ENCODE assay signal across 21 mouse cellular contexts in genomic region chr3:133211324-133211723, GRCm38 (mm10). TPM values are rescaled to one million over a fixed set of nuclear protein-coding genes. Genes with fewer than 3 reads are reported as not detected.
"Had no signal": no experiment of that assay in that cellular context is flagged by ENCODE, and none has a peak within 500 bp of the region (broad histone marks: within the 10 kb centered on the region; RNA-seq: fewer than 3 reads in every experiment).

No protein-coding gene starts in this region.

- H3K9ac ChIP-seq: limb, embryonic 13.5 days; liver, embryonic 14.5 days; neural tube, embryonic 12.5 days had no signal

- H3K4me3 ChIP-seq: layer of hippocampus, adult 2 months; limb, embryonic 13.5 days; midbrain, embryonic 10.5 days; neural tube, embryonic 12.5 days had no signal

- H3K4me1 ChIP-seq: limb, embryonic 13.5 days; midbrain, embryonic 10.5 days; neural tube, embryonic 12.5 days had no signal

- H3K9me3 ChIP-seq: limb, embryonic 13.5 days; midbrain, embryonic 10.5 days; neural tube, embryonic 12.5 days had no signal

- H3K27me3 ChIP-seq: limb, embryonic 13.5 days; neural tube, embryonic 12.5 days had no signal

- H3K36me3 ChIP-seq: limb, embryonic 13.5 days; midbrain, embryonic 10.5 days; neural tube, embryonic 12.5 days had no signal

- DNase-seq: kidney, adult 8-10 months; kidney, postnatal 36 days; left cerebral cortex, postnatal 4 days; lung, adult 18-20 months; lung, postnatal 10 days; midbrain, embryonic 14.5 days; spleen, adult 18-20 months; thymus, adult 2 months; thymus, postnatal 25 days had no signal

- H3K27ac ChIP-seq: kidney, postnatal 0 days; layer of hippocampus, adult 2 months; limb, embryonic 13.5 days; liver, embryonic 14.5 days; midbrain, embryonic 10.5 days; neural tube, embryonic 12.5 days had no signal

- H3K4me2 ChIP-seq: limb, embryonic 13.5 days; neural tube, embryonic 12.5 days had no signal

RNA-seq across cellular contexts. Expression of gene Arhgef38, which starts 23.4 kb away (rescaled TPM):
- total RNA-seq: layer of hippocampus, adult 2 months; layer of hippocampus, postnatal 14 days; megakaryocyte, adult 5-6 weeks; neutrophil, adult 5-6 weeks had no signal
- polyA plus RNA-seq: liver, adult 2 months; midbrain, embryonic 10.5 days; neural tube, embryonic 12.5 days; testis, adult 2 months; urinary bladder, adult 2 months had no signal
